Mouse (Mus musculus) E14TG2a.4 (cell line): ENCODE measurements around the gene Plcb4.

Source experiments
- CTCF ChIP-seq: conservative IDR thresholded peaks from 2 replicates; pipeline ENCODE4 v1.5.1; 2014; ENCODE audit warnings: low read length
- NANOG ChIP-seq: IDR thresholded peaks from 2 replicates; pipeline ENCODE4 v1.6.1; 2014; ENCODE audit warnings: borderline replicate concordance, low read length, mixed read lengths
- POU5F1 ChIP-seq: IDR thresholded peaks from 2 replicates; pipeline ENCODE4 v1.6.1; 2014; ENCODE audit warnings: low read length, borderline replicate concordance

DNA sequence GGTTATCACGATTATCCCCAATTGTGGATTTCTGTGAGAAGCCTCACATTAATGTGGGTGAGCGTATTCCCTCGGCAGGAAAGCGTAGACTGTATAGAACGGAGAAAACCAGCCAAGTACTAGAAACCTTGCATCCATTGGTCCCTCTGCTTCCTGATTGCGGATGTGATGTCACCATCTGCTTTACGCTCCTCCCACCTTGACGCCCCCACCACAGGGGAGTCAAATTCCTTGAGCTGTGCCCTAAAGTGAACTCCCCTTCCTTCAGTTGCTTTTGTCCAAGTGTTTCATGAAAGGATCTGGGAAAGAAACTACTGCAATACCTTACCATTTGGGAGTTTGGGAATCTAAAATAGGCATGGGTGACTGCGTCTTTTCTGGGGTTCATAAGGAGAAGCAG, 111.4 kb downstream of the Plcb4 start:
- no peak for TF ChIP-seq CTCF
- no peak for TF ChIP-seq POU5F1
- no peak for TF ChIP-seq NANOG
